Mouse (Mus musculus) embryonic stem cell, embryonic (primary cell): ENCODE data around the gene Tnpo2.

Source experiments
- CTCF ChIA-PET, 4 experiments: fragments of 300-600 bp in 2 of 4; fragments of 350-600 bp in 2 of 4; sonication (Branson Sonifier 250); formaldehyde crosslinking; loops; one replicate each; lab custom pipeline; 2022; ENCODE audit warnings: inconsistent platforms in 2 of 4; lab: Charles Lee
- POLR2A ChIA-PET, 4 experiments: fragments of 300-600 bp in 2 of 4; fragments of 350-600 bp in 2 of 4; sonication (Branson Sonifier 250); formaldehyde crosslinking; loops; one replicate each; lab custom pipeline; 2022; ENCODE audit warnings: antibody characterized with exemption in 4 of 4, inconsistent platforms in 1 of 4; lab: Charles Lee

Tnpo2 gene

DNA sequence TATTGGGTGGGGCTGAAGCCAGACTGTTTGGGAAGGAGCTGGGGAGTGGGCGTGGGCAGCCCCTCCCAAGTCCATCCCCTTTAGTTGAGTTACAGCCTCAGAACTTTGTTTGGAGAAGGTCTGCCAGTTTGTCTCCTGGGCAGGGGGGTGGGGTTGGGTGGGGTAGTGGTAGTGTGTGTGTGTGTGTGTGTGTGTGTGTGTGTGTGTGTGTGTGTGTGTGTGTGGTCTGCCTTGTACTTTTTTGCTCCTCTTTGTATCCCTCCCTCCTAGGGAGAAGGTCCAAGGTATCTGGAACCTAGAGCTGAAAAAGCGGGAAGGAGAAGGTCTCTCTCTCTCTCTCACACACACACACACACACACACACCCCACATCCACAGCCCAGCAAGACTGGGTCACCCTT lies 22.3 kb upstream of the Tnpo2 start, which contains the start of gene Best2:
Gene Best2, minus strand, starts transcription at position 101 of the 400 bp plus-strand sequence.
- ChIA-PET CTCF (interaction anchor here (0.6 to 1.9 kb wide), 8 partner anchors 10 to 479 kb away, joined by 3 to 9 read pairs (median 4); partner anchors contain the start of gene Trir (in 1 of the 4)), POLR2A (interaction anchor here in 3 of 4 experiments (0.6 to 21.2 kb wide), 16 partner anchors 9 to 70 kb away, joined by 3 to 488 read pairs (median 13); partner anchors contain the start of genes Asna1 (in 2 of the 3), Dhps (in 2 of the 3), Junb (in 2 of the 3) and Tnpo2 (in 2 of the 3))

DNA sequence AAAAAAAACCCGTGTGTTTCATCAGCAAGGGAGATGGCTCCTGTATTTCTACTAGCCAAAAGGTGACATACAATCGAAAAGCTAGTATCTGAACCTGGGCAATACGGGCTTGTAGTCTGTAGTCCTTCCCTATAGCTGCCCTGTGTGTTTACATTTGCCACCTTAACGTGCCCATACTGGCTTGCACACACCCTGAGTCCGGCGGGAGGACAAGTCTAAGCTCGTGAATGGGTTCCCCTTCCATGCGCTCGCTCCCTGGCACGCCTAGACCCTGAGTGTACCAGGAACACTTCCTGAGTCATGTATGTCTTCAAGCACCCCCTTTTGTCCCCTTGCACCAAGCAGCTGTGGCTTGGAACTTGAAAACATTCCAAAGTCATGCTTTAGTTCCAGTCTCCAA lies 20.0 kb upstream of the Tnpo2 start:
- ChIA-PET CTCF (interaction anchor here (0.6 to 3.4 kb wide), 17 partner anchors 9 to 1569 kb away, joined by 3 to 17 read pairs (median 5); no protein-coding TSS in a partner anchor), POLR2A (interaction anchor here (0.6 to 21.2 kb wide), 54 partner anchors 9 to 1866 kb away, joined by 3 to 488 read pairs (median 5); partner anchors contain the start of genes Trir (in 4 of the 4), Asna1 (in 2 of the 4), Dhps (in 2 of the 4) and Junb (in 2 of the 4))

DNA sequence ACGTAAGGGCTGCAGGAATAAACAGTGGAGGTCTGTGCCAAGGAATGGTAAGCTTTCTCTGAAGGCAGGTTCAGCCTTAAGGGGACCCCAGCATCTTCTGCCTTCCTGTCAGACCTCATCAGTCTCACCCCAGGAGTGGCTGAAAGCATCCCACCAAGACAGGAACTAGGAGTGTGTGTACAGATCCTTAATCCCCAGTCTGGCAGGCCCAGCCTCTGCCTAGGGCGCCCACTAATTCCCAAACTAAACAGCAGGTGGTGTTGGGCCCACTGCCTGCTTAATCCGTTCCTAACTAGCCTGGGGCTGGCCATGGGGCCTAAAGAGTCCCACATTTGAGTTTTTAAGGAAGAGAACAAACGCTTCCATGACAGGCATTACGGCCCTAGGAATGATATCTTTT lies 19.5 kb upstream of the Tnpo2 start:
- CTCF ChIA-PET: interaction anchor here (0.6 to 3.4 kb wide), 18 partner anchors 8 to 1568 kb away, joined by 3 to 17 read pairs (median 4); no protein-coding TSS in a partner anchor
- POLR2A ChIA-PET: interaction anchor here (0.6 to 21.2 kb wide), 50 partner anchors 9 to 1866 kb away, joined by 3 to 488 read pairs (median 5); partner anchors contain the start of genes Trir (in 4 of the 4), Asna1 (in 2 of the 4), Dhps (in 2 of the 4) and Junb (in 2 of the 4)

DNA sequence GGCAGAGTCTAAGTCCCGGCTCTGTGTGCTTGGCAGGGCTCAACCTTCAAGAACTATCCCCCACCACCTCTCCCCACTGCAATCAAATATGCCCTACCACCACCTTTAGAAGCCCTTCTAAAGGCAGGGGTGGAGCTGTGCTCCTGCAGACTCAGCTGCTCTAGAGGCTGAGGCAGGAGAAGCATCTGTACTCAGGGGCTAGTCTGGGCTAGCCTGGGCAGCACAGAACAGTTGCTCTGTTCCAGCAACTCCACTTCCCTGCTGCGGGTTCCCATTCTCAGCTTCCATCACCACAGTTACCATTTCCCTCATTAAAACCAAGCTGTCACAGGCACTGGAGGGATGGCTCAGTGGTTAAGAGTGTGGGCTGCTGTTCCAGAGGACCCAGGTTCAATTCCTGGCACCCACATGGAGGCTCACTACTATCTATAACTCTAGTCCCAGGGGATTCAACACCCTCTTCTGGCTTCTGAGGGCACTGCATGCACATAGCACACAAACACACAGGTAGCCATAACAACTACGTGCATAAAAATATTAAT lies 15.1 kb upstream of the Tnpo2 start:
- CTCF ChIA-PET: interaction anchor here (0.7 to 1.6 kb wide), 8 partner anchors 8 to 55 kb away, joined by 3 to 10 read pairs (median 4); no protein-coding TSS in a partner anchor

DNA sequence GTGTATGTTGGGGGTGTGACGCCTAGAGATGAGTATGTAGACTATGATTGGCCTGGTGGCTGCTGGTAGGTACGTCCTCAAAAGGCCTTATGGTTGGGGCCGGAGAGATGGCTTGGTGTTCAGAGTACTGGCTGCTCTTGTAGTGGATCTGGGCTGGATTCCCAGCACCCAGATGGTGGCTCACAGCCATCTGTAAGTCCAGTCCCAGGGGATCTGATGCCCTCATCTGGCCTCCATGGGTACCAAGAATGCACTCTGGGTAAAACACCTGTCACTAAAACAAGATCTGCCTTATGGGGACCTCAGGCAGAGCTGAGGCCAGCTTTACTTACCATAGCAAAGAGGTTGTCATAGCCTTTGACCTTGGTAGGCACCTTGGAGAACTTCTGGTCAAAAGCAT lies 12.9 kb upstream of the Tnpo2 start:
- ChIA-PET CTCF (interaction anchor here in 2 of 4 experiments (0.9 to 1.4 kb wide), 5 partner anchors 10 to 56 kb away, joined by 3 read pairs; partner anchors contain the start of gene Best2 (in 1 of the 2)), POLR2A (interaction anchor here in 3 of 4 experiments (0.5 to 21.2 kb wide), 21 partner anchors 8 to 270 kb away, joined by 3 to 488 read pairs (median 6); partner anchors contain the start of genes Best2 (in 2 of the 3), Dhps (in 2 of the 3), Tnpo2 (in 2 of the 3) and Calr (in 1 of the 3))

More for the DNA sequence above, 15.1 kb upstream of the Tnpo2 start:
- POLR2A ChIA-PET: interaction anchor here in 3 of 4 experiments (0.6 to 21.2 kb wide), 24 partner anchors 8 to 175 kb away, joined by 3 to 488 read pairs (median 4); partner anchors contain the start of genes Tnpo2 (in 3 of the 3), Calr (in 1 of the 3), Dhps (in 1 of the 3) and Junb (in 1 of the 3)

DNA sequence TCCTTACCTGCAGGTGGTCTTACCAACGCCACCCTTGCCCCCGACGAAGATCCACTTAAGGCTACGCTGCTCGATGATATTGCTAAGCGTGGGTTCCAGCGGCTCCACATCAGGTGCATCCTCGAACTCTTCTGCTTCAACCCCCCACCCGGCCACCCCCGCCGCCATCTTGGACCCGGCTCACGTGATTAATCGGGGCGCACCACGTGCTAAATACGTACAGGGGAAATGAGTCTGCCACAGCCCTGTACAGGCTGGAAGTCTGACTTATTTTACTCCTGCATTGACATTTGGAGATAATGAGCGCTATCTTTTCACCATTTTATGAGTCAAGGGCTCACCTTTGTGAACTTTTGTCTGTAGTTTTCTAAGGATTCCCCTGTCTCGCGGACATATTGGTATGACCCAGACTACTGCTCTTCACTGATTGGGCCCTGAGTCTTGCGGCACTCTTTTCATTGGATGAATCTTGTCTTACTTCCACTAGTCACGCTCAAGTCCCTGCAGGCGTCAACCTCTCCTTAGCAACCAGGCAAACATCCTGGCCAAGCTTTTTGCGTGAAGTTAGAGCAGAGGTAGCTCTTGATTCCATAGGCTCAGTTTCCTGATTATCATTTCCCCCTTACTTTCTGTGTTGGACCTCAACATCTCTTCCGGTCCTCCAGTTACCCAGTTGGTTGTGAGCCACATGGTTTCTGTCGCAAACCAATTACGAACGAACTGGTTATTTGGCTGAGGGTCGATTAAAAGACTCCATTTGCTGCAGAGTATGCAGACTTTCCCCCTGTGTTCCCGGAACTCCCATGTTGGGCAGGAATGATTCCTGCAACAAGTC lies 11.4 kb upstream of the Tnpo2 start, which contains the start of gene Asna1:
Gene Asna1, minus strand, starts transcription at position 184 of the 835 bp plus-strand sequence.
- ChIA-PET CTCF (interaction anchor here in 2 of 4 experiments (0.5 to 2.1 kb wide), 6 partner anchors 9 to 51 kb away, joined by 3 to 16 read pairs (median 3); partner anchors contain the start of gene Tnpo2 (in 1 of the 2)), POLR2A (interaction anchor here (0.6 to 21.2 kb wide), 61 partner anchors 9 to 376 kb away, joined by 3 to 488 read pairs (median 6); partner anchors contain the start of genes Tnpo2 (in 4 of the 4), Dhps (in 3 of the 4), Hook2 (in 3 of the 4) and Junb (in 3 of the 4))

DNA sequence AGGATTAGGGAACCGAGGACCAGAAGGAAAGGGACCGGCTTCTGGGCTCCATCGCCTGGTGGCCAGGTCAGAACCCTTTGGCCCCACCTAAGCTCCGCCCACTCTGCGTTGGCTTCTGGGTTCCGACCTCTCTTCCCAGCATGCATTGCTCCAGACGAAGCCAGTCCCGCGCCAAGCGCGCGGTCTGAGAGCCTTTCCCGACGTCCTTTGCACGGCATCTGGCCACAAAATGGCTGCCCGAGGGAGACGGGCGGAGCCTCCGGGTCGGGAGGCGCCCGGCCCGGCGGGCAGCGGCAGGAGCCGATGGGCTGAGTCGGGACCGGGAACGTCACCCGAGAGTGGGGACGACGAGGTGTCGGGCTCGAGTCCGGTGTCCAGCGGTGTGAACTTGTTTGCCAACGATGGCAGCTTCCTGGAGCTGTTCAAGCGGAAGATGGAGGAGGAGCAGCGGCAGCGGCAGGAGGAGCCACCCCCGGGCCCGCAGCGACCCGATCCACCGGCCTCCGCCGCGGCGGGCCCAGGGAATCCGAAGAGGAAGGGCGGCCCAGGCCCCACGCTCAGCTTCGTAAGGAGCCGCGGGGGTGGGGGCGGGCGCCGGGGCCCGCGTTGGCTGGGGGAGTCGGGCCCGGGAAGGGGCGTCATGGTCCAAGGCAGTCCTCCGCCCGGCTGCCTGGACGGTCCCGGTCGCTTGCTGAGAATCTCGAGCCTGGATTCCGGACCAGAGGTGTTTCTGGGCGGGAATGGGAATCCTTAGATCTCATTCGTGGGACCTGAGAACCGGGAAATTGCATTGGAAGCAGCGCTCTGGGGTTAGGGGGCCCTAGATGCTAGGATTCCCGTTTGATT lies 9.8 kb upstream of the Tnpo2 start, which contains the start of gene Trir:
Gene Trir, plus strand, starts transcription at position 154 of the 846 bp plus-strand sequence.
- ChIA-PET CTCF (interaction anchor here in 3 of 4 experiments (0.9 to 2.1 kb wide), 10 partner anchors 13 to 124 kb away, joined by 3 to 16 read pairs (median 4); partner anchors contain the start of gene Best2 (in 1 of the 3)), POLR2A (interaction anchor here (0.5 to 21.2 kb wide), 96 partner anchors 8 to 542 kb away, joined by 3 to 488 read pairs (median 5); partner anchors contain the start of genes Dhps (in 4 of the 4), Hook2 (in 3 of the 4), Junb (in 3 of the 4) and Man2b1 (in 3 of the 4))

DNA sequence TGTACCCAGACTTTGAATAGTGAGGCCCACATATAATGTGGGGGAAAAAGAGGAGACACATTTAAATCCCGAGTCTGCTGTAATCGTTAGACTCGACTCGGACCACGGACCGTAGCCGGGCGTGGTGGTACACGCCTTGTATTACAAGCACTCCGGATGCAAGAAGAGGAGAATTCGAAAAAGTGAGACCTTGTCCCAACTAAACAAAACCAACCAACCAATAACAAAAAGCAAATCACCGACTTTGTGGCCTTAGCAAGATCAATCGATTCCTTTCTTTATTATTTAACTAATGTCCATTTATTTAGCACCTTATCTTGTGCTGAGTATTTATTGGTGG lies 9.2 kb upstream of the Tnpo2 start:
- POLR2A ChIA-PET: interaction anchor here (0.6 to 21.2 kb wide), 34 partner anchors 9 to 445 kb away, joined by 3 to 488 read pairs (median 14); partner anchors contain the start of genes Tnpo2 (in 4 of the 4), Junb (in 3 of the 4), Best2 (in 2 of the 4) and Calr (in 2 of the 4)
- CTCF ChIA-PET: interaction anchor here in 1 of 4 experiments (1.3 to 1.5 kb wide), 2 partner anchors 14 to 52 kb away, joined by 4 to 9 read pairs; partner anchors contain the start of gene Best2

DNA sequence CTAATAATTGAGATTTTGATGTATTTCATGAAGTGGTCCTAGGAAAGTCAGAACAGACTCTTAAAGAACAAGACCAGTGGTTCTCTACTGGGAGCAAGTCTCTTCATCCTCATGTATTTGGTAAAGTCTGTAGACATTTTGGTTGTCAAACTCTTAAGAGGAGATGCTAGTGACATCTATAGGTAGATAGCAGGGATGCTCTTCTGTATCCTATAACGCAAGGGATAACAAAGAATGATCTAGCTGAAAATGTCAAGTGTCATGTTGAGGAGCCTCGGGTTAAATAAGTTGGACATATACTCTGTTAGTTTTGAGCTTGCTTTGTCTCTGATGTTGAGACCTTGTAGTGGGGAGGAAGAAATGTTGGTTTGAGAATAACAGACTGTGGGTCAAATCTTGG lies 8.8 kb upstream of the Tnpo2 start:
- ChIA-PET POLR2A (interaction anchor here (0.6 to 21.2 kb wide), 13 partner anchors 9 to 52 kb away, joined by 3 to 488 read pairs (median 9); partner anchors contain the start of genes Tnpo2 (in 4 of the 4), Best2 (in 2 of the 4) and Dhps (in 1 of the 4)), CTCF (no interaction called here)

DNA sequence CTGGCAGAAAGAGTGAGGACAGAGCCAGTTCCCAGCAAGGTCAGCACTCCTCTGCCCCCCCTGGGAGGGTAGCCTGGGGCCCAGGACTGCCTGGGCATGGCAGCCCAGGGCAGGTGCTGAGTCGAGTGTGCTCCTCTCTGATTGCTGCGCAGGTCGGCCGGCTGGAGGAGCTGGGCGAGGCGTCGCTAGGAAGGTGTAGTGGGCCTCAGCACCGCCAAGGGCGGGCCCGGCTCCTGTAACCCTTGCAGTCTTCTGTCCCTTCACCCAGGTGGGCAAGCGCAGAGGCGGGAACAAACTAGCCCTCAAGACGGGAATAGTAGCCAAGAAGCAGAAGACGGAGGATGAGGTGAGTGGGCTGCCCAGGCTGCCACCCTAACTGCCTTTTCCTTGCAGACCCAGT lies 7.4 kb upstream of the Tnpo2 start:
- POLR2A ChIA-PET: interaction anchor here in 3 of 4 experiments (0.6 to 21.2 kb wide), 21 partner anchors 8 to 126 kb away, joined by 3 to 488 read pairs (median 3); partner anchors contain the start of genes Dhps (in 3 of the 3), Best2 (in 2 of the 3), Tnpo2 (in 2 of the 3) and Wdr83os (in 2 of the 3)
- CTCF ChIA-PET: interaction anchor here in 1 of 4 experiments (1.0 kb wide), 1 partner anchor 16 kb away, joined by 3 read pairs; no protein-coding TSS in a partner anchor

DNA sequence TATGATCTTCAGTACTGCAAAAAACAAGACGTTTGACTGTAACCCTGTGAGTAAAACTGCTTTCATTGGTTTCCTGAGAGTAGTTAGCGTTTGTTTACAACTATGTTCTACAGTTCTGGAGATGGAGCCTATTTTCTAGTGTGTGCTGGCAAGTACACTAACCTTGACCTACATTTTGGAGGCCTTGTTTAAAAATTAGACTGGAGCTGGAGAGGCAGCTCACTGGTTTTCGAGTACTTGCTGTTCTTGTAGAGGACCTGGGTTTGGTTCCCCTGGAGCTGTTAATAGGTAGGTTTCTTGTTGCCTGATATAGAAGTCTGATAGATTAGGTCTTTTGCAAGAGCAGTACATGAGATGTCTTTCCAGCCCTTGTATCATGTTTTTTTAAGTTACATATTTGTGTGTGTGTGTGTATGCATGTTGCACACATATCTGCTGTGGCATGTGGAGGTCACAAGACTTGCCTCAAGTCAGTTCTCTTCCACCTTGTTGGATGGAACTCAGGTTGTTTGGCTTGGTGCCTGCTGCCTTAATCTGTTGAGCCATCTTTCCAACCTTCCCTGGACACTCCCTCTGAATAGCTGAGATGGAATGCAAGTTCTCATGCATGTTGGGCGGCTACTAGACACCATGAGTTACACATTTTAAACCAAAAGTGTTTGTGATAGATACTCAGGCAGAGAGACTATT lies 3.9 kb upstream of the Tnpo2 start:
- ChIA-PET POLR2A (interaction anchor here in 3 of 4 experiments (0.6 to 21.2 kb wide), 18 partner anchors 9 to 276 kb away, joined by 3 to 488 read pairs (median 6); partner anchors contain the start of genes Dhps (in 2 of the 3), Best2 (in 1 of the 3), Calr (in 1 of the 3) and Hook2 (in 1 of the 3)), CTCF (interaction anchor here in 1 of 4 experiments (1.6 kb wide), 1 partner anchor 59 kb away, joined by 3 read pairs; no protein-coding TSS in a partner anchor)

DNA sequence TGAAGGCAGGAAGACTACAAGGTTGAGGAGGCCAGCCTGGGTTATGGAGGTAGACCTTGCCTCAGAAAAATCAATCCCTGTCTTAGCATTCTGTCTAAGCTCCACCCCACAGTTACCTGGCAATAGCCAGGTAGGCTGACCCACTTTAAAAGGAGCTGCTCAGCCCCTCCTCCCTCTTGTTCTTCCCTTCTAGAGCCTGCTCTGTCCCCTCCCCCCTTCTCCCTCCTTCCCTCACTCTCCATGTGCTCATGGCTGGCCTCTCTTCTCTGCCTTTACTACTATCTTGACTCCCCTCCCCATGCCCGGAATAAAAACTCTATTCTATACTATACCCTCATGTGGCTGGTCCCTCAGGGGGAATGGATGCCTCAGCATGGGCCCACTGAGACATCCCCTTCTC lies 2.8 kb upstream of the Tnpo2 start:
- ChIA-PET POLR2A (interaction anchor here in 3 of 4 experiments (0.6 to 21.3 kb wide), 24 partner anchors 9 to 187 kb away, joined by 3 to 488 read pairs (median 14); partner anchors contain the start of genes Dhps (in 3 of the 3), Asna1 (in 2 of the 3), Calr (in 2 of the 3) and Junb (in 2 of the 3)), CTCF (interaction anchor here in 3 of 4 experiments (0.9 to 1.4 kb wide), 3 partner anchors 21 to 60 kb away, joined by 4 to 6 read pairs (median 5); no protein-coding TSS in a partner anchor)

DNA sequence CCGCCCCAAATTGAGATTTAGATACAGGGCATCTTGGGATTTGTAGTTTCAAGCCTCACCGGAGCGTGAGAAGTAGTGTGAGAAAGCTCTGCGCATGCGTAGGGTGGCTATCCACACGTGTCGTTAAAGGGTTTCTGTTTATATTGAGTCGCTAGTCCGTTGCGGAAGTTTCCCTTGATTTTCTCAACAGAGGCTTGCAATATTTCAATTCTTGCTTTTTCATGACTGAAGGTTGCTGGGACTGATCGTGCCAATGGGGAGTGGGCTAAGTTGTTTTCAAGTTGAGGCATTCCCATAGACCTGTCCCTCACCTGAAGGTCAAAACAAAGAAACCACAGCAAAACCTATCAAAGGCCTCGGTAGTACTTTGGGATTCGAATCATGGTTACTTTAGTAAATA lies 2.0 kb upstream of the Tnpo2 start:
- CTCF ChIA-PET: interaction anchor here (0.5 to 1.4 kb wide), 6 partner anchors 11 to 459 kb away, joined by 3 to 7 read pairs (median 5); no protein-coding TSS in a partner anchor
- POLR2A ChIA-PET: interaction anchor here (0.6 to 21.3 kb wide), 46 partner anchors 8 to 188 kb away, joined by 3 to 488 read pairs (median 6); partner anchors contain the start of genes Trir (in 4 of the 4), Asna1 (in 3 of the 4), Dhps (in 3 of the 4) and Gm5741 (in 3 of the 4)

DNA sequence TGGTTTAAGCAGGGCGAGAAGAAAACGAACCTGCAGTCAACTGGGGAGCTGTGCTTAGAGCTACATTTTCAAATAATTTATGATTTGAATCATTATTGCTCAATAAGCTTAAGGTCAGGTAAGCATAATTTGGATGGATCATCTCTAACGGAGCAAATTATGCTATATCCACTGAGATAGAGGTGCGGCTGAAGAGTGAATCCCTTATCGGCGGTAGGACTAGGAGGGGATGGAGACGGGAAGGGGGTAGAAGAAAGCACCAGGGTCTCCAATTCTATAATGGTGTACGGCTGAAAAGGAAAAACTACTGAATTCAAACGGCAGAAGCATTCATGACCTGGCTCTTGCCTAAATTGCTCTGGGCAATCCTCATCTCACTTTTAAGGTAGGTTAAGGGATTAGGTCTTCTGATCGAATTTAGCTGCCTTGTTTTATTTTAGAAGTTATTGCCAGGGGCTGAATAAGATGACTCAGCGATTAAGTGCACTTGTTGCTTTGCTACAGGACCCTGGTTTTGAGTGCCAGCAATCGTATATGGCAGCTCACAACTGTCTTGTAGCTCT lies 1.5 kb upstream of the Tnpo2 start:
- CTCF ChIA-PET: interaction anchor here (0.5 to 1.4 kb wide), 5 partner anchors 11 to 458 kb away, joined by 3 to 7 read pairs (median 5); no protein-coding TSS in a partner anchor
- POLR2A ChIA-PET: interaction anchor here (0.6 to 21.3 kb wide), 50 partner anchors 8 to 188 kb away, joined by 3 to 488 read pairs (median 12); partner anchors contain the start of genes Dhps (in 4 of the 4), Trir (in 4 of the 4), Asna1 (in 3 of the 4) and Gm5741 (in 3 of the 4)
